Mouse (Mus musculus) adrenal gland, postnatal 10 days (tissue): Measurements from ENCODE around the gene Scnn1a. TPM values are rescaled to one million over a fixed set of nuclear protein-coding genes. Genes with fewer than 3 reads are reported as not detected.

Experiments used
- DNase-seq: peaks from one replicate; pipeline ENCODE4 v3.0.0; 2021; ENCODE audit warnings: mixed read lengths
- total RNA-seq, 2 experiments: library from RNA; stranded (reverse); gene quantifications; 2 replicates each; pipeline ENCODE4 v1.2.3; 2021

The Scnn1a gene
- total RNA-seq, 2 experiments from 2014 or later, result 0.84 to 1.2 TPM

DNA sequence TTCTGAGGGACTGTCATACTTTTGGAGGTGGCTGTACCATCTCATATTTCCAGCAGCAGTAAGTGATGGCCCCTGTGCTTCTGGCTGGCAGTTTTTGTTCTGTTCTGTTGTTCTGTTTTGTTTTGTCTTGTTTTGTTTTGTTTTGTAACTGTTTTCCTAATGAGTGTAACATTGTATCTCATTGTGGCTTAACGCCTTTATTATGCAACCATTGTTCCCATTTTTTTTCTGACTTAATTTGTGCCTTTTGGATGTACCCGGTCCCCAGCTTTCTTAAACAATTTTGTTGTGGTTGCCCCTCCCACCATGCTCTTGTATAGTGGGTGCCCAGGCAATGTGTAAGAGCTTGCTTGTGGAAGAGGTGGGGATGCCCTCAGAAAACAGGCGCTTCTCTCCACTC is 21.7 kb downstream of the Scnn1a start:
- DNase-seq, result no peak

DNA sequence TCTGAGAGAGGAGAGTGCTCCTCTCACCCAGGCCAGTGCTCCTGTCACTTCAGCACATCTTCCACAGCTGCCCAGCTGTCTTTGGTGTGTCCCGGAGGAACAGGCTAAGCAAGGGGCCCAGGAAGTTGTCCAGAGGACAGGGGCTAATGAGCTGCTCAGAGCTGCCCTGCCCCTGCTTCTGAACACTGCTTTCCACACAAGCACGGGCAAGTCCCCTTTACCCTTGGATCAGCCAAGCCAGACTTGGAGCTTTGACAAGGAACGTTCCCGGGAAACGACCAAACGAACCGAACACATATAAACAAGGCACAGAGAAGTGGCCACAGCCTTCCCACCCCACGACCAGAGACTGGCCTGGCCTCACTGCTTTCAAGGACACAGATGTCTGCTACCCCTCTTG is 23.6 kb downstream of the Scnn1a start:
- peak; percentile 57 for DNase-seq

DNA sequence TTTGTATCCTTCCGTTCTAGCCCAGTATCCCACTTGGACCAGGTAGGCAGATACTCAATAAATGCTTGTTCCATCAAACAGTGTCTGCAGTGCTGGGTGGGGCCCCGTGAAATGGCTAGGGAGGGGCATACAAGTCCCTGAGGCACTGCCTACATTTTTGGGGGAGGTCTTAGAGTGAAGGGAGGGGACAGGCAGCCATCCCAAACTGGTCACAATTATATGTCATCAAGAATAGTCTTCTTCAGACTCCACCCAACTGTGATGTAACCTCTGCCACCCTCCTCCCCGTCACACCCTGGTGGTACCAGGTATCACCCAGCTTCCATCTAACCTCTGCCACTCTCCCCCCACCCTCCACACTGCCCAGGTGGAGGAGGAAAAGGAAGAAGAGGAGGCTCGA is 24.4 kb downstream of the Scnn1a start:
- no peak for DNase-seq

DNA sequence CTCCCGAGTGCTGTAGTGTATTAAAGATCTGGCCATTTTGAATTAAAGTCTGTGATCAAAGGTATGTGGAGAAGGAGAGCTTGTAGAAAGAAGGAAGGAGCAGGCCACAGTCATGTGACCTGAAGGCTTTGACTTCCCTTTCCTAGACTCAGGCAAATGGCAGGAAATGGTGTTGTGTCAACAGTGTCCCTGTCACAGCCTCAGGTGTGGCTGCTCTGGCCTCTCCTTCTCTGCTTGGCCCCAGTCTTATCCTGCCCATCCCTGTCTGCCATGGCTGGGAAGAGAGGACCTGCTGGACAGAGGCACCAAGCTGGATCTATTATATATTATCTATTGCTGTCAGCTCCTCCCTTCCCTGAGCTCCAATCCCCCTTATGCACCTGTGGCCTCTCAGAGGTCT is 25.2 kb downstream of the Scnn1a start:
- DNase-seq, result no peak

DNA sequence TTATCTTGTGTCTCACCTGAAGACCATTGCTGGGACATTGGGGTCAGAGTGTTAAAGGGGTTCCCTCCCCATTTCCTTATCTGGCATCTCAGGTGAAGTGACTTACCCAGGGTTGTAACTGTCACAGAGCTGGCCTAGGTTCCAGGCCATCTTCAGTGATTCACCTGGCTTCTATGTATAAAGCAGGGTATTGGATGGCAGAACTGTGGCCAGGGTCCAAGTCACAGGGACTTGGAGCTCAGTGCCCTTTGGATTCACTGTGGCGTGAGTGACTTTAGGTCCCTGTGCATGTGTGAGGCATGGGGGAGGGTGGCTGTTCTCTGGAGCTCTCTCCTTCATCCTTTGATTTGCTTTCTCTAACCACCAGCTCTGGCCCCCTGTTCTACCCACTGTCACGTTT is 25.6 kb downstream of the Scnn1a start:
- DNase-seq, result no peak

DNA sequence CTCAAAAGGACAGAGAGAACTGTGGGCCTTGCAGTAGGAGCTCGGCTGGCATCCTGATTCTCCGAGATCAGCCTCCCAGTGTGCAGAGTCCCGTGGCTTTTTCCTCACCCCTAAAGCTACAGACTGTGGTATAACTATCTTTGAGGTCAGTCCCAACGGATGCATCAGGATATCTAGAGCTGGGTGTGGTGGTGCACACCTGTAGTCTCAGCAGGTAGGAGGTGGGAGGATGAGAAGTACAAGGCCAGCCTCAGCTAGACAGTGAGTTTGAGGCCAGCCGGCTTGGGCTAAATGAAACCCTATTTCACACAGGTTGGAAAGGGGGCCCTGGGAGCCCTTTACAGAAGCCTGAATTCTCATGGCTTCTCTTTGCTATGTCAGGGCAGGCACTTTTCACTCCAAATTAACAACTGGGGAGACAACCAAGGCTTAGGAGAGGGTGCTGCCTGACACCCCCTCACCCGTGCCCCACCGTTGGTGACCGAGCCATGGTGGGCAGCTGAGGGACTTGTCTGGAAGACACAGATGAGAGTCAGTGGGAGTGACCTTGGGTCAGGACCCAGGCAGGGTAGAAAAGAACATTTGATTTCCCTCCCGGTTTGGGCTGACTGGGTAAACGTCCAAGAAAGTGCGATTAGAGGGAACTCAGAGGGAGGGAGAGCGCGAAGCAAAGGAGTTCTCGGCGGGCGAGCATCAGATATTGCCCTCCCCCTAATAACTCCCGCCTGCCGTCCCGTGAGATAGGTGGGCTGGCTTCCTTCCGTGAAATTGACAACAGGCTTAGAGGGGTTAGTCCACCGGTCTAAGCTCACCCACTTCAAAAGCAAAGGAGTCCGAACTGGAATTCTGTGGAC is 28.5 kb downstream of the Scnn1a start, which contains the start of gene Tnfrsf1a:
TSS of gene Tnfrsf1a (plus strand) at position 642 of the 854 bp plus-strand sequence.
- DNase-seq, result no peak

DNA sequence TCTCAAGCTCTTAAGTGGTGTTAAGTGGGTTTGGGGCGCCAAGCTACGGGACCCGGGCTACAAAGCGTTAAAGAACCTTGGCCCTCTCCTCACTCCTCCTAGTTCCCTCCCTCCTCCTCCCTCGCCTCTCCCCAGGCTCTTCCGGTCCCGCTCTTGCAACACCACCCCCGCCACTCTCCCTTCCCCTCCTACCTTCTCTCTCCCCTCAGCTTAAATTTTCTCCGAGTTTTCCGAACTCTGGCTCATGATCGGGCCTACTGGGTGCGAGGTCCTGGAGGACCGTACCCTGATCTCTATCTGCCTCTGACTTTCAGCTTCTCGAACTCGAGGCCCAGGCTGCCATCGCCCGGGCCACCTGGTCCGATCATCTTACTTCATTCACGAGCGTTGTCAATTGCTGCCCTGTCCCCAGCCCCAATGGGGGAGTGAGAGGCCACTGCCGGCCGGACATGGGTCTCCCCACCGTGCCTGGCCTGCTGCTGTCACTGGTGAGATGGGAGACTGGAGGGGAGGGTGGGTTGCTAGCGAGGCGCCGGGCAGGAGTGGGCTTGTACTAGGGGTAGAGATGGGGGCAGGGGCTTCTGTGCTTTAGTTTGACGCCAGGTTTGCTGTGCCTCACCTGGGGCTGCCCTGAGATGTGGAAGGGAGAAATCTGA is 29.2 kb downstream of the Scnn1a start:
- DNase-seq, result peak; percentile 85

DNA sequence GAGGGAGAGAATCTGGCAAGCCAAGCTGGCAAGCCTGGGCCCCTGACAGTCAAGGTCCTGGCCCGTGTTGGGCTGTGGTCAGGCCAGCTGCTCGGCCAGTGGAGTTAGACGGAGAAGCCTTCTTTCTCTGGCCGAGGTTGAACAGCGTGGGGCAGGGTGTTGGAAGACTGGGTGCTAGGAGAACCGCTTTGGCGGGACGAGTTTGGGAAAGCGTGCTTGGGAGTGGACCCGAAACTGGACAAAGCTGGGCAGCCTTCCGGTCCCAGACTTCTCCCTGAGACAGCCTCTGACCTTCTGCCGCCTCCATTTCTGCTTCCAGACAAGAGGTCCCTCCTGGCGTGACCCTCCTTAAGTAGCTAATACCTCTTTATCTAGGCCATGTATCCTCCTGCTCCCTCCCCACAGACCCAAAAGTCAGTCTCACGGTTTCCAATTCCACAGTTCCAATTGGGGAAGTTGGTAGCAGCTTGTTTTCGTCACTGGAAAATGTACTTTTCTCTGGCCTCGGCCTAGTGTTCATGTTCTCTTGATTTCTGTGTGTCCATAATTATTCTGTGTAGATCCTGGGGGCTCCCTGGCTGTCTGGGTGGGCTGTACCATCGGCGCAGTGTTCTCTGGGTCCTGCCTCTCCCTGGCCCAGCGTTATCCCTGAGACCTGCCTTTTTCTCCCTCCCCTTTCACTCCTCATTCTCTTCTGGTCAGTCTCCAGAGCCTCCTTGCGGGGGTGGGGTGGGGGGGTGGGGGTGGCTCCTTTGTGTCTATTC is 30.0 kb downstream of the Scnn1a start:
- peak; percentile 70 for DNase-seq

DNA sequence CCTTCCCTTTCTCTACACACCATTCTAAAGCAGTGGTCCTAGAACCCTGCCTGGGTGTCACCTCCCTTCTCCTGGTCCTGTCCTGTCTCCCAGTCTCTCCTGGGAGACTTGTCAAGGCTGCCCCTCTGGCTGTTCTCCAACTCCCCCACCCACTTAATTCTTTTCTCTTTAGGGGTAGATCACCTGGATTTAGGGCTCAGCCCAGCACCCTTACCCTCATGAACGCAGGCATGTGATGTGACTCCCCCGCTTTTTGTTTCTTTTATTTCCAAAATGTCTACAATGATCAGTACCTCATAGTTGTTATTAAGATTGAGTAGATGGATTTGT is 30.5 kb downstream of the Scnn1a start:
- DNase-seq, result no peak

DNA sequence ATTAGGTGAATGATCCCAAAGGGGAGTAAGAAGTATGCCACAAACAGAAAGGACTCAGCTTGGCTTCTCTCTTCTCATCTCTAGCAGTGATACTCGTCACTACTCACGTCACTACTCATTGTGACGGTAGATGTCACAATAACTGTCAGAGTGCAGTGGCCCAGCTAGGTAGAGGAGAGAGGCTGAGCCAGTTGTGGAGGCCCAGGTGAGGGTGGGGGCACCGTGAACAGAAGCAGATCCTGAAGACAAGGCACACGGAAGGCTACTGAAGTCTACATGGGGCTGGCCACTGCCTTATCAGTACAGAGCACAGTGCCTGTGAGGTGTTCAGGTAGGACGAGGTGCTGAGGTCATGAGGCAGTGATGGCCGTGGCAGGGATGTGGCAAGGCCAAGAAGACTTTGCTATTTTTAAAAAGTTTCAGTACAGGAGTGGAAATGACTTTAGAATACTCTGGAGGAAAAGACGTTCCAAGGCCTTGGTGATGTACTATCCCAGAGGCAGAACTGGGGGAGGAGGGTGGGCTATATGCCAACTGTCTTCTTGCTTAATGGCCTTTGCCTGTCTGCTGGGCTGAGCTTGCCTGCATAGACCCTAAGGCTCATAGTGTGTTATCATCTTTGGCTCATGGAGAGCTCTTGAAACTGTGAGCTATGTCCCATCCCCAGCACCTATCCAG is 31.0 kb downstream of the Scnn1a start:
- peak; percentile 90 for DNase-seq

DNA sequence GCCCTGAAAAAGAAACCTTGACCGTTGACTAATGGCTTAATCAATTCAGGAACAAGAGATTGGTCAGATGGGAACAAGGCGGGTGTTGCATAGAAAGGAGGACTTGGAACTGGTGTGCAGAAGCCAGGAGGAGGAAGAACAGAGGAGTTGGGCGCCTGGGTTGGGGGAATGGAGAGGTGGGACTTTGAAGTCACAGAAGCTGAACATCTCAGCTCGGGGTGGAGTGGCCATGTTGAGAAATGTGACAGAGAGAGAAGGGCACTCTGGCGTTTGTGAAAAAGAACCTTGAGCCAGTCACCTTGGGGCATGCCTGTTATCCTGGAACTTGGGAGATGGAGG is 31.6 kb downstream of the Scnn1a start:
- DNase-seq, result peak; percentile 63

DNA sequence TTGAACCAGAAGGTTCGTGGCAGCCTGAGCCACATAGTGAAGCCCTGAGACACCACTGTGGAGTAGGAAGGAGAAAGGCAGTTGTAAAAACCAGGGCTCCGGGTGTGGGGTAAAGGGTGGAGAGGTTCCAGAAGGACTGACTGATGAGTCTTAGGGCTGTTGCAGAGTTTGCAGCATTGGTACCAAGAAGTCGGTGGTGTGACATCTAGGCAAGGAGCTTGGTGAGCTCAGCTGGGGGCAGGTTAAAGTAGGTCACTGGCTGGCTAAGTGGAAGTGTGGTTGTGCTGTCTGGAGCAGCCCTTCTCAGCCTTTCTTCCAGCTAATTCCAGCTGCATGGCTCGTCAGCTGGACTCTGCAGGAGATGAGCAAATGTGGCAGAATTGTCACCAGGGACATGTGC is 32.4 kb downstream of the Scnn1a start:
- no peak for DNase-seq

DNA sequence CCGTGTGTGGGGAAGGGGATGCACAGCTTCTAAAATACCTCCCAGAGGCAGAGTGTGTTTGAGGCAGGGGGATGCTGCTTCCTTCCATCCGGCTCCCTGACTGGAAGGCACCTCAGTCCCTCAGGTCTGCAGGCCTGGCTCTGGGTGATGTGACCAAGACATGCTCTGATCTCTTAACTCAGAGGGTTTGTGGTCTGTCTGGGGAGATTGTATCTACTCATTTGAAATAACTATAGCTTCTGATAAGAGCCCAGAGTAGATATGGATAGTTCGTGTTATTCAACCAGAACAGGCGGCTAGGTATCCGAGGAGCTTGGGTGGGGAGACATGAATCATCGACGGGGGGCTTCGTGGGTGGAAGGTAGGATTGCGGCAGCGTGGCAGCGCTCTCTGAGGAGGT is 32.8 kb downstream of the Scnn1a start:
- no peak for DNase-seq

DNA sequence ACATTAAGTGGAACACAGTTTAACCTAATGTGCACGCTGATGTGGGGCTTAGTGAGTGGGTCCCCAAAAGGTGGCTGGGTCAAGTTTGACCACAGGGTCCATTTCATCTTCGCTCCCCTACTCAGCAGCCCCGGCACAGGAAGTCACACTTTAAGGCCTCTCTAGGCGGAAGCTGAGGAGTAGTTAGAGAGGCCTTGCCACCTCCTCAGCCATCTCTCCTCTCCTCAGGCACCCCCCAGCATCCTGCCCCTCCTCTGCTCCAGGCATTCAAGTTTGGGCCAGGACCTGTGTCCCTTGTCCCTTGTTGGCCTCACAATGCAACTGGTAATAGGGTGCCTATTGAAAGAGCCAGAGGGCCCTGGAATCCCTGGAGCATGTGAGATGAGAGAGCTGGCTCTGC is 33.2 kb downstream of the Scnn1a start:
- DNase-seq, result no peak

DNA sequence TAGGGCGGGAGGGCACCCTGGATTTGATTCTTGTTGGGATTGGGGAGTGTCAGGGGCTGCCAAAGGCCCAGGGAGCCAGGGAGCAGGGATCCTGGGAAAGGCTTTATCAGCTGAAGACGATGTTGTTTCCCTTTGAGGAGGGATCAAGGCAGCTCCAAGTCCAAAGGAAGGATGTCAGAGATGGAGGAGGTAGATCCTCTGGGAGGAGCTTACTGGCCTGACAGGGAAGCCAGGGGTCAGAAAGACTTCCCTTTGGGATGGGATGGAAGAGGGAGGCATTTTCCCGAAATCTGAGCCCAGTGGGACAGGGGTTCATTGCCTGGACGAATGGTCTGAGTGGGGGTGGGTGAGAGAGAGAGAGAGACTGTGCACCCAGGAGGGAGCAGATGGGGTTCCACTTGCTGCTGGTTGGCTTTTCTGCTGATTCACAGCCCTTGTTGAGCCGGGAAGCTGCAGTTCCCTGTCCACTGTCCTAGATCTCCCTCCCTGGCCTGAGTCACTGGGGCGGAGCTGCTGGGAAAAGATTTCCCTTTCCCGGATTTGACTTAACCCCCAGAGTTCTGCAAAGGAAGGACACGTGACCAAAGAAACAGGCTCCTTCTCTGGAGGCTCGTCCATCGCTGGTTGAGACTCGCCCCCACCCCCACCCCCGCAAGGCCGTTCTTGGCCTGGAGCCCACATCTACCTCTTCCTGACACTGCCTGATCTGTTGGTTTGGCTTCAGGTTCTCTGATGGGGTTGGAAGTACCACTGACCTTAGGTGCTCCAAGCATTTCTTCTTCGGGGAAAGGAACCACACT is 34.1 kb downstream of the Scnn1a start:
- DNase-seq, result peak; percentile 83

DNA sequence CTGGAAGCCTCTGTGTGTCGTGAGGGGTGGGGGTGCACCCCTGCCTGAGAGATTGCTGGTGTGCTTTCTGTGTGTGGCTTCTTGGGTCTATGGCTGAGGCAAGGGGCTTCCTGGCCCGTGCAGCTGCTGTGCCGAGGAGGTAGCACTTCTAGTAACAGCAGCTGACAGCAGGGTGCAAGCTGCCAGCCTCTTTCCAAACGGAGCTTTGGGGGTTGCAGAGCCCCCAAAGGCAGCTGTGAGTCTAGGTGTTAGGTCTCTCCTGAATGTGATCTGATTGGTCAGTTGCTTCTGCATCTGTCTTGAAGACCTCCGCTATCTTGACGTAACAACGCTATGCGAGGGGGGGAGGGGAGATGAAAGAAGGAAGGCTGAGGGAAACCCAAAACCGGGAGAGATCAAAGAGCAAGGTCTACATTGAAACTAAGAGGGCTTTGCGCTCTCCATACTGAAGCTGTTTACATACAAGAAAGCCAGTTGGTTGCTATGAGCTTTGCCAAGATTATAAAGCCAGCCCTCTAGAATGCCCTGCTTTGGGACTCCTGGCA is 34.8 kb downstream of the Scnn1a start:
- DNase-seq, result no peak

DNA sequence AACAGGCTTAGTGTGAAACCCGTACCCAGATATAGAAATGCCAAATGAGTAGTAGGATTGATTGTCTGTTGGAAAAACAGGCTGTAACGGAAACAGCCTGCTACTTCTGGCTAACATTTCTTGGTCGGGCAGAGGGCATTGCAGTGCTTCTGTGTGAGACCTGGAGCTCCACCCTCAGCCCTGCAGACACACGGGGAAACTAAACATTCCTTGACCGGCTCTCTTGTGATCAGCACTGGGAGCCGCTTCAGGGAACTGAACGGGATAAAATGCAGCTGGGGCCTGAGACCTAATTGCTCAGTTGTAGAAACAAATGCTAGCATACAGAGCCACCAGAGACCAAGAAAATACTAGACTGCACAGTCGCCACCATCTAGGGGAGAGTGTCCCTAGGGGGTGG is 35.8 kb downstream of the Scnn1a start:
- no peak for DNase-seq

DNA sequence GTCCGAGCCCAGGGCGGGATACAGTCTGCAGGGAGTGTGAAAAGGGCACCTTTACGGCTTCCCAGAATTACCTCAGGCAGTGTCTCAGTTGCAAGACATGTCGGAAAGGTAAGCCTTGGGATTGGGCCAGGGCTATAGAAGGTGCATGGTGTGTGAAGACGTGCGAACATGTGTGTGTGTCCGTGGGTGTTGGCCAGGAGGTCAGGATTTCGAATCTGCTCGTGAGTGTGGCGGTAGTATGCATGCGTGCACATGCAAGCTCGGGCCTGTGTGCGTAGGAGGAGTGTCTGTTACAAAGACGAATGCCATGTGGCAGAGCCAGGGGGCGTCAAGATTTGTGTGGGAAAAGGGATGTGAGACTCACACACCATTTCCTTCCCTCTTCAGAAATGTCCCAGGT is 36.9 kb downstream of the Scnn1a start:
- DNase-seq, result no peak

DNA sequence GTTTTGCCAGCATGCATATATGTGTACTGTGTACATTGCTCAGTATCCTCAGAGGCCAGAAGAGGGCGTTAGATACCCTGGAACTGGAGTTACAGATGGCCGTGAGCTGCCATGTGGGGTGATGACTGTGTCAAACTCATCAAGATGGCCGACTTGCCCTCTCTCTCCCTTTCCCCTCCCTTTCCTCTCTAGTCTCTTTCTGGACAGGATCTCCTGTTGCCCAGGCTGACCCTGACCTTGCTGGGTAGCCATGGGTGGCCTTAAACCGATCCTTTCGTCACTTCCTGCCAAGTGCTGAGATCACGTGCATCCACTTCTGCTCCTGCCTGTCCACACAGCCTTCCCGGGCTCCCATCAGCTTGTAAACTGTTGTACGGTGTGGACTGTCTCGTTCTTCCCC is 39.5 kb downstream of the Scnn1a start:
- peak; percentile 75 for DNase-seq

DNA sequence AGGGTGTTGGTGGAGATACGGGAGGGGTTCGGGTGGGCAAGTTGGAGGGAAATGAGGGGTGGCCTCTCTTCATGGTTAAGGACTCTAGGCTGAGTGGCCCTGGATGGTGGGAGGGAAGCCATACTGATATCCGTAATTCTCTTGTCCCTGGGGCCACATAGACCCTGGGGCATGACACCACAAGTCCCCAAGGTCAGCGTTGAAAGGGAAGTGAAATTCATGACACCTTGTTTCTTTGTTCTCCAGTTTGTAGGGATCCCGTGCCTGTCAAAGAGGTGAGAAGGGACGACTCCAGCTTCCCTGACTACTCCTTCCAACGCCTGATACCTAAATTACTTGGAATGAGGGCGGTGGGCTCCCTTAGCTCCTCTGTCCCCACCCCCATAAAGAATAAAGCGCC is 40.4 kb downstream of the Scnn1a start:
- DNase-seq, result no peak

DNA sequence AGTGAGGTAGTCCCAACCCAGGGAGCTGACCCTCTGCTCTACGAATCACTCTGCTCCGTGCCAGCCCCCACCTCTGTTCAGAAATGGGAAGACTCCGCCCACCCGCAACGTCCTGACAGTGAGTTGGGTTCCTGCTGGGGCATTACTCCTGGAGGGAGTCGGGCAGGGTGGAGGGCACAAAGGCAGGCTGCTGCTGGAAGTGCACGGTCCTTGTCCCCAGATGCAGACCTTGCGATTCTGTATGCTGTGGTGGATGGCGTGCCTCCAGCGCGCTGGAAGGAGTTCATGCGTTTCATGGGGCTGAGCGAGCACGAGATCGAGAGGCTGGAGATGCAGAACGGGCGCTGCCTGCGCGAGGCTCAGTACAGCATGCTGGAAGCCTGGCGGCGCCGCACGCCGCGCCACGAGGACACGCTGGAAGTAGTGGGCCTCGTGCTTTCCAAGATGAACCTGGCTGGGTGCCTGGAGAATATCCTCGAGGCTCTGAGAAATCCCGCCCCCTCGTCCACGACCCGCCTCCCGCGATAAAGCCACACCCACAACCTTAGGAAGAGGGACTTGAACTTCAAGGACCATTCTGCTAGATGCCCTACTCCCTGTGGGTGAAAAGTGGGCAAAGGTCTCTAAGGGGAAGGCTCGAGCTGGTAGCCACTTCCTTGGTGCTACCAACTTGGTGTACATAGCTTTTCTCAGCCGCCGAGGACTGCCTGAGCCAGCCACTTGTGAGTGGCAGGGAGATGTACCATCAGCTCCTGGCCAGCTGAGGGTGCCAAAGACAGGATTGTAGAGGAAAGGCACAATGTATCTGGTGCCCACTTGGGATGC is 41.2 kb downstream of the Scnn1a start:
- peak; percentile 73 for DNase-seq
